In genomic region chr10:106609177-106609981, GRCm38 (mm10) we compare ENCODE assay signal across 9 mouse cellular contexts.
DNase-seq lines count a peak whose midpoint lies in the region; ATAC-seq and TF ChIP-seq lines count a peak whose summit lies in the region.
"Had no signal": no experiment of that assay in that cellular context is flagged by ENCODE, and none has a peak within 500 bp of the region (broad histone marks: within the 10 kb centered on the region; RNA-seq: fewer than 3 reads in every experiment).

No protein-coding gene starts in this region.

- H3K27ac ChIP-seq in heart, postnatal 0 days (ENCODE audit: low read depth) = no peak overlapping the region
- peak overlapping the region; percentile 83 for H3K27ac ChIP-seq in hindbrain, embryonic 10.5 days
- H3K27ac ChIP-seq in midbrain, embryonic 16.5 days (ENCODE audit: low read length) = peak overlapping the region; percentile 80
- H3K27ac ChIP-seq: liver, embryonic 13.5 days had no signal

- ATAC-seq in heart, postnatal 0 days (ENCODE audit: insufficient read depth, low read depth) = no peak
- peak; percentile 89 for ATAC-seq in midbrain, embryonic 16.5 days

- H3K9ac ChIP-seq in heart, postnatal 0 days (replicated peaks; ENCODE audit: low read depth, low read length) = no peak overlapping the region
- H3K9ac ChIP-seq in midbrain, embryonic 16.5 days (ENCODE audit: low read depth, low read length) = peak overlapping the region; percentile 54
- H3K9ac ChIP-seq: liver, embryonic 13.5 days had no signal

- no peaks in the 10 kb centered on the region for H3K36me3 ChIP-seq in heart, postnatal 0 days (replicated peaks; ENCODE audit: control insufficient read depth, insufficient read depth, low read length)
- H3K36me3 ChIP-seq in hindbrain, embryonic 10.5 days = no peaks in the 10 kb centered on the region
- H3K36me3 ChIP-seq in midbrain, embryonic 16.5 days (ENCODE audit: control insufficient read depth, insufficient read depth, low read length) = no peaks in the 10 kb centered on the region
- H3K36me3 ChIP-seq: liver, embryonic 13.5 days had no signal

- H3K9me3 ChIP-seq in heart, postnatal 0 days (replicated peaks; ENCODE audit: control insufficient read depth, low read length) = no peaks in the 10 kb centered on the region
- no peaks in the 10 kb centered on the region for H3K9me3 ChIP-seq in hindbrain, embryonic 10.5 days
- no peaks in the 10 kb centered on the region for H3K9me3 ChIP-seq in midbrain, embryonic 16.5 days (replicated peaks; ENCODE audit: control insufficient read depth, low read length, poor library complexity, severe bottlenecking)
- H3K9me3 ChIP-seq: liver, embryonic 13.5 days had no signal

- H3K4me1 ChIP-seq in heart, postnatal 0 days (ENCODE audit: control insufficient read depth, insufficient read depth) = no peaks in the 10 kb centered on the region
- H3K4me1 ChIP-seq in hindbrain, embryonic 10.5 days (replicated peaks) = peaks cover 11% of the 10 kb centered on the region
- peaks cover 8% of the 10 kb centered on the region for H3K4me1 ChIP-seq in midbrain, embryonic 16.5 days (ENCODE audit: control insufficient read depth, insufficient read depth, low read length)
- H3K4me1 ChIP-seq: liver, embryonic 13.5 days had no signal

- H3K4me3 ChIP-seq in heart, postnatal 0 days (ENCODE audit: low read depth, low read length) = no peak overlapping the region
- peak overlapping the region; percentile 33 for H3K4me3 ChIP-seq in hindbrain, embryonic 10.5 days
- peak overlapping the region; percentile 25 for H3K4me3 ChIP-seq in midbrain, embryonic 16.5 days (ENCODE audit: low read depth, low read length)
- H3K4me3 ChIP-seq: liver, embryonic 13.5 days had no signal

- DNase-seq in heart, postnatal 0 days (ENCODE audit: low spot score) = peak; percentile 36
- no peak for DNase-seq in heart, adult 11 months
- peak; percentile 43 for DNase-seq in R1 (ENCODE audit: low read depth, low spot score)
- peak; percentile 38 for DNase-seq in hindbrain, embryonic 10.5 days (ENCODE audit: low spot score)
- no peak for DNase-seq in T-cell, adult 2 months (ENCODE audit: low spot score)
- DNase-seq in spleen, adult 18-20 months = no peak
- DNase-seq in adrenal gland, postnatal 4 days (ENCODE audit: low spot score in 2 of 2) = no peak
- DNase-seq: liver, embryonic 13.5 days had no signal

- no peak for TF ChIP-seq EP300 in heart, postnatal 0 days (IDR thresholded peaks at IDR 0.05; ENCODE audit: low read depth)

- peak; percentile 35 for TF ChIP-seq CTCF in heart, postnatal 0 days (IDR thresholded peaks at IDR 0.05; ENCODE audit: low read depth)

- 29% methylated on average over 7 of the region's 7 CpGs for WGBS in heart, postnatal 0 days
- 7% methylated on average over 7 of the region's 7 CpGs for WGBS in hindbrain, embryonic 10.5 days
- WGBS in midbrain, embryonic 16.5 days = 2% methylated on average over 7 of the region's 7 CpGs

- H3K4me2 ChIP-seq in heart, postnatal 0 days (ENCODE audit: low read depth, low read length) = peak overlapping the region; percentile 35
- peak overlapping the region; percentile 54 for H3K4me2 ChIP-seq in midbrain, embryonic 16.5 days (ENCODE audit: low read length)
- H3K4me2 ChIP-seq: liver, embryonic 13.5 days had no signal

- H3K27me3 ChIP-seq in heart, postnatal 0 days (ENCODE audit: control insufficient read depth, insufficient read depth, low read length) = no peaks in the 10 kb centered on the region
- H3K27me3 ChIP-seq in hindbrain, embryonic 10.5 days (ENCODE audit: insufficient read depth, poor library complexity, severe bottlenecking) = no peaks in the 10 kb centered on the region
- H3K27me3 ChIP-seq in midbrain, embryonic 16.5 days (ENCODE audit: control insufficient read depth, insufficient read depth, low read depth, low read length) = no peaks in the 10 kb centered on the region
- H3K27me3 ChIP-seq: liver, embryonic 13.5 days had no signal

Comparison
In these comparisons a context has a peak if more than half of its experiments do, and no peak if none do; other contexts are left out.
1. DNase-seq: peak in heart, postnatal 0 days (single experiment), R1 (single experiment) and hindbrain, embryonic 10.5 days (single experiment); none in heart, adult 11 months (single experiment), T-cell, adult 2 months (single experiment), spleen, adult 18-20 months (0 of 2) and adrenal gland, postnatal 4 days (0 of 2).